In the genomic region with DNA sequence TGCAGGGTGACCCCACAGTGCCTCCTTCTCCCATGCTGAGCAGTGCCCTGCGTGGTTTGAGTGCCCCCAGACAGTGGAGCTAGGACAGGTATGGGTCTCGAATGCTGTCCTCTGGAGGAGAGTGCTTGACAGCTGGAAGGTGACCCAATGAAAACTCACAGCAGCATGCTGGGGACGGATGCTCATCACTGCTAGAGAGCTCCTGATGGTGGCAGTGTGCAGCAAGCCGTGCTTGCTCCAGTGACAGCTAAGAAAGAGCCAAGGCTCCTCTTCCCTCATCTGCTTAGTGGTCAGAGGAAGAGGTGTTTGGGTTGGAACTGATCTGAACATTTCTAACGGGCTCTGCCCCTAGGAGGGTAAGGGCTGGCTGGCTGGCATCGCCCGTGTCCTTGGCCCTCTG, we compare ENCODE assay signal across 9 mouse cellular contexts.
DNase-seq lines count a peak whose midpoint lies in the region; ATAC-seq lines count a peak whose summit lies in the region.
"Had no signal": no experiment of that assay in that cellular context is flagged by ENCODE, and none has a peak within 500 bp of the region (broad histone marks: within the 10 kb centered on the region; RNA-seq: fewer than 3 reads in every experiment).

No protein-coding gene starts in this region.

- H3K4me2 ChIP-seq in forebrain, embryonic 12.5 days = no peak overlapping the region
- H3K4me2 ChIP-seq in forebrain, embryonic 11.5 days (ENCODE audit: low read depth, low read length, severe bottlenecking) = no peak overlapping the region
- H3K4me2 ChIP-seq in kidney, embryonic 14.5 days (replicated peaks; ENCODE audit: low read depth, low read length) = no peak overlapping the region
- H3K4me2 ChIP-seq: neural tube, embryonic 12.5 days had no signal

- 0 out of 2 replicates have a peak overlapping the region, but pooled peaks have one; percentile 9 for H3K27ac ChIP-seq in forebrain, embryonic 12.5 days
- no peak overlapping the region for H3K27ac ChIP-seq in forebrain, embryonic 11.5 days (ENCODE audit: low read depth, low read length)
- H3K27ac ChIP-seq in kidney, embryonic 14.5 days (ENCODE audit: low read depth, low read length) = no peak overlapping the region
- H3K27ac ChIP-seq in limb, embryonic 10.5 days = 0 out of 2 replicates have a peak overlapping the region, but pooled peaks have one; percentile 34
- H3K27ac ChIP-seq: neural tube, embryonic 12.5 days had no signal

- H3K4me3 ChIP-seq in forebrain, embryonic 12.5 days (replicated peaks) = no peak overlapping the region
- H3K4me3 ChIP-seq in forebrain, embryonic 11.5 days (ENCODE audit: low read depth, low read length) = no peak overlapping the region
- H3K4me3 ChIP-seq in kidney, embryonic 14.5 days (ENCODE audit: low read length) = no peak overlapping the region
- H3K4me3 ChIP-seq in limb, embryonic 10.5 days = no peak overlapping the region
- H3K4me3 ChIP-seq: neural tube, embryonic 12.5 days had no signal

- DNase-seq in forebrain, embryonic 11.5 days (ENCODE audit: low spot score) = no peak
- DNase-seq in kidney, postnatal 10 days = peak; percentile 62
- DNase-seq in A20 (ENCODE audit: low read depth, low spot score) (peak; percentile 33), MN1 (ENCODE audit: low spot score) (no peak)
- DNase-seq in limb, embryonic 10.5 days (ENCODE audit: low spot score) = no peak
- no peak for DNase-seq in ovary, postnatal 14 days (ENCODE audit: low spot score)

- no peaks in the 10 kb centered on the region for H3K9me3 ChIP-seq in forebrain, embryonic 12.5 days
- no peaks in the 10 kb centered on the region for H3K9me3 ChIP-seq in forebrain, embryonic 11.5 days (ENCODE audit: control insufficient read depth, low read length)
- H3K9me3 ChIP-seq in kidney, embryonic 14.5 days (ENCODE audit: control insufficient read depth, low read length) = no peaks in the 10 kb centered on the region
- H3K9me3 ChIP-seq in limb, embryonic 10.5 days (replicated peaks) = no peaks in the 10 kb centered on the region
- H3K9me3 ChIP-seq: neural tube, embryonic 12.5 days had no signal

- 61% methylated on average over 7 of the region's 7 CpGs for WGBS in forebrain, embryonic 12.5 days
- WGBS in forebrain, embryonic 11.5 days = 63% methylated on average over 7 of the region's 7 CpGs
- 55% methylated on average over 7 of the region's 7 CpGs for WGBS in kidney, embryonic 14.5 days
- WGBS in limb, embryonic 10.5 days = 66% methylated on average over 7 of the region's 7 CpGs

- ATAC-seq in forebrain, embryonic 12.5 days (ENCODE audit: low FRiP score) = no peak
- ATAC-seq in forebrain, embryonic 11.5 days (replicated peaks; ENCODE audit: low FRiP score) = no peak
- ATAC-seq in kidney, embryonic 14.5 days (ENCODE audit: low FRiP score, low TSS enrichment) = no peak

- H3K4me1 ChIP-seq in forebrain, embryonic 12.5 days = peaks cover 25% of the 10 kb centered on the region
- H3K4me1 ChIP-seq in forebrain, embryonic 11.5 days (replicated peaks; ENCODE audit: control insufficient read depth, insufficient read depth, low read length) = no peaks in the 10 kb centered on the region; the same call in 1 of the 2 replicates
- H3K4me1 ChIP-seq in kidney, embryonic 14.5 days (ENCODE audit: control insufficient read depth, insufficient read depth, low read length) = peaks cover 66% of the 10 kb centered on the region
- peaks cover 54% of the 10 kb centered on the region for H3K4me1 ChIP-seq in limb, embryonic 10.5 days

- H3K9ac ChIP-seq in forebrain, embryonic 12.5 days = no peak overlapping the region
- H3K9ac ChIP-seq in forebrain, embryonic 11.5 days (ENCODE audit: low read length) = no peak overlapping the region
- no peak overlapping the region for H3K9ac ChIP-seq in kidney, embryonic 14.5 days (ENCODE audit: low read depth, low read length)
- H3K9ac ChIP-seq: neural tube, embryonic 12.5 days had no signal

- no peaks in the 10 kb centered on the region for H3K36me3 ChIP-seq in forebrain, embryonic 12.5 days (replicated peaks)
- no peaks in the 10 kb centered on the region for H3K36me3 ChIP-seq in forebrain, embryonic 11.5 days (ENCODE audit: control insufficient read depth, insufficient read depth, low read length)
- no peaks in the 10 kb centered on the region for H3K36me3 ChIP-seq in kidney, embryonic 14.5 days (ENCODE audit: control insufficient read depth, insufficient read depth, low read length)
- H3K36me3 ChIP-seq in limb, embryonic 10.5 days = no peaks in the 10 kb centered on the region
- H3K36me3 ChIP-seq: neural tube, embryonic 12.5 days had no signal

- no peaks in the 10 kb centered on the region for H3K27me3 ChIP-seq in forebrain, embryonic 12.5 days
- no peaks in the 10 kb centered on the region for H3K27me3 ChIP-seq in forebrain, embryonic 11.5 days (ENCODE audit: control insufficient read depth, insufficient read depth, low read length)
- no peaks in the 10 kb centered on the region for H3K27me3 ChIP-seq in kidney, embryonic 14.5 days (ENCODE audit: control insufficient read depth, insufficient read depth, low read length)
- no peaks in the 10 kb centered on the region for H3K27me3 ChIP-seq in limb, embryonic 10.5 days (ENCODE audit: low read depth, poor library complexity, severe bottlenecking)
- H3K27me3 ChIP-seq: neural tube, embryonic 12.5 days had no signal

Comparison
In these comparisons a context has a peak if more than half of its experiments do, and no peak if none do; other contexts are left out.
1. H3K27ac ChIP-seq: peak in forebrain, embryonic 12.5 days (single experiment) and limb, embryonic 10.5 days (single experiment); none in forebrain, embryonic 11.5 days (single experiment) and kidney, embryonic 14.5 days (single experiment).
2. DNase-seq: peak in kidney, postnatal 10 days (single experiment) and A20 (single experiment); none in forebrain, embryonic 11.5 days (single experiment), limb, embryonic 10.5 days (single experiment), MN1 (single experiment) and ovary, postnatal 14 days (single experiment).